Mouse (Mus musculus): ENCODE results near the gene Plscr1. TPM values are rescaled to one million over a fixed set of nuclear protein-coding genes. Genes with fewer than 3 reads are reported as not detected.

The Plscr1 gene
- polyA plus RNA-seq, 2 experiments from 2014 or later = 61.4 to 75.7 TPM

- no peak for ATAC-seq
Measured at GRCm38 (mm10) chr9:92260481-92261159, 11.1 kb downstream of the Plscr1 start.

- peak; percentile 89 for ATAC-seq
Measured at GRCm38 (mm10) chr9:92265719-92266118, 16.2 kb downstream of the Plscr1 start.

- ATAC-seq = no peak
Measured at GRCm38 (mm10) chr9:92266558-92267171, 17.1 kb downstream of the Plscr1 start.

GRCm38 (mm10) chr9:92267732-92268131 is 18.2 kb downstream of the Plscr1 start:
- no peak for ATAC-seq

GRCm38 (mm10) chr9:92269829-92270404 is 20.4 kb downstream of the Plscr1 start:
- ATAC-seq = no peak

GRCm38 (mm10) chr9:92270927-92271326 is 21.4 kb downstream of the Plscr1 start:
- ATAC-seq = no peak

- ATAC-seq = no peak
Measured at GRCm38 (mm10) chr9:92272650-92273049, 23.1 kb downstream of the Plscr1 start.

GRCm38 (mm10) chr9:92273271-92273670 is 23.7 kb downstream of the Plscr1 start:
- ATAC-seq = no peak

GRCm38 (mm10) chr9:92273956-92274762 is 24.6 kb downstream of the Plscr1 start:
- ATAC-seq = peak; percentile 92

- ATAC-seq = no peak
Measured at GRCm38 (mm10) chr9:92275486-92276207, 26.1 kb downstream of the Plscr1 start, which contains the start of gene Plscr2. Gene Plscr2 (plus strand): TSS chr9:92275602.

- ATAC-seq = no peak
Measured at GRCm38 (mm10) chr9:92276360-92276759, 26.8 kb downstream of the Plscr1 start.

GRCm38 (mm10) chr9:92280048-92280447 is 30.5 kb downstream of the Plscr1 start:
- no peak for ATAC-seq

- ATAC-seq = no peak
Measured at GRCm38 (mm10) chr9:92282563-92283171, 33.1 kb downstream of the Plscr1 start.

- peak; percentile 26 for ATAC-seq
Measured at GRCm38 (mm10) chr9:92289675-92290074, 40.1 kb downstream of the Plscr1 start.

GRCm38 (mm10) chr9:92292169-92292568 is 42.6 kb downstream of the Plscr1 start:
- ATAC-seq = no peak

- no peak for ATAC-seq
Measured at GRCm38 (mm10) chr9:92292922-92293321, 43.4 kb downstream of the Plscr1 start.

- no peak for ATAC-seq
Measured at GRCm38 (mm10) chr9:92293560-92294548, 44.3 kb downstream of the Plscr1 start.

- ATAC-seq = no peak
Measured at GRCm38 (mm10) chr9:92298288-92298687, 48.7 kb downstream of the Plscr1 start.

GRCm38 (mm10) chr9:92301213-92301612 is 51.7 kb downstream of the Plscr1 start:
- ATAC-seq = no peak

- ATAC-seq = peak; percentile 39
Measured at GRCm38 (mm10) chr9:92305075-92305474, 55.5 kb downstream of the Plscr1 start.

Measured in CD4-positive, CD25-positive, alpha-beta regulatory T cell, adult 4 months (primary cell).